Mouse (Mus musculus): ENCODE results near the gene Znrf3.

Gene Znrf3

GRCm38 (mm10) chr11:5442590-5443021, 2.0 kb downstream of the Znrf3 start:
- DNase-seq (ENCODE audit: low spot score): peak; percentile 10

GRCm38 (mm10) chr11:5437646-5438045, 7.0 kb downstream of the Znrf3 start:
- no peak for DNase-seq (ENCODE audit: low spot score)

GRCm38 (mm10) chr11:5436988-5437387, 7.7 kb downstream of the Znrf3 start:
- DNase-seq (ENCODE audit: low spot score): no peak

- no peak for DNase-seq (ENCODE audit: low spot score)
These were observed 9.2 kb downstream of the Znrf3 start for GRCm38 (mm10) chr11:5435493-5435892.

- no peak for DNase-seq (ENCODE audit: low spot score)
These were observed 12.3 kb downstream of the Znrf3 start for GRCm38 (mm10) chr11:5432330-5432729.

- DNase-seq (ENCODE audit: low spot score): no peak
These were observed 13.8 kb downstream of the Znrf3 start for GRCm38 (mm10) chr11:5430863-5431262.

GRCm38 (mm10) chr11:5429396-5430190, 15.1 kb downstream of the Znrf3 start:
- DNase-seq (ENCODE audit: low spot score): no peak

GRCm38 (mm10) chr11:5427251-5427650, 17.4 kb downstream of the Znrf3 start:
- DNase-seq (ENCODE audit: low spot score): no peak

- no peak for DNase-seq (ENCODE audit: low spot score)
These were observed 18.3 kb downstream of the Znrf3 start for GRCm38 (mm10) chr11:5426317-5426716.

- no peak for DNase-seq (ENCODE audit: low spot score)
These were observed 19.5 kb downstream of the Znrf3 start for GRCm38 (mm10) chr11:5425106-5425505.

GRCm38 (mm10) chr11:5424185-5424584, 20.5 kb downstream of the Znrf3 start:
- DNase-seq (ENCODE audit: low spot score): no peak

GRCm38 (mm10) chr11:5423000-5423399, 21.6 kb downstream of the Znrf3 start:
- DNase-seq (ENCODE audit: low spot score): no peak

GRCm38 (mm10) chr11:5422252-5422636, 22.4 kb downstream of the Znrf3 start:
- no peak for DNase-seq (ENCODE audit: low spot score)

- DNase-seq (ENCODE audit: low spot score): no peak
These were observed 23.0 kb downstream of the Znrf3 start for GRCm38 (mm10) chr11:5421506-5422251.

GRCm38 (mm10) chr11:5415617-5416338, 28.9 kb downstream of the Znrf3 start:
- DNase-seq (ENCODE audit: low spot score): peak; percentile 67

GRCm38 (mm10) chr11:5414856-5415616, 29.6 kb downstream of the Znrf3 start:
- no peak for DNase-seq (ENCODE audit: low spot score)

- DNase-seq (ENCODE audit: low spot score): no peak
These were observed 31.9 kb downstream of the Znrf3 start for GRCm38 (mm10) chr11:5412644-5413190.

GRCm38 (mm10) chr11:5411577-5411976, 33.1 kb downstream of the Znrf3 start:
- DNase-seq (ENCODE audit: low spot score): peak; percentile 58

GRCm38 (mm10) chr11:5404180-5404579, 40.5 kb downstream of the Znrf3 start:
- no peak for DNase-seq (ENCODE audit: low spot score)

GRCm38 (mm10) chr11:5402127-5402733, 42.4 kb downstream of the Znrf3 start:
- no peak for DNase-seq (ENCODE audit: low spot score)

All from embryo, embryonic 10.5 days (tissue).